Mouse (Mus musculus) left cerebral cortex, adult 2 months (tissue): ENCODE measurements at regions not wholly inside any gene's neighbourhood (a gene's known extent, or its start where the extent isn't known, plus 50 kb on each side); places are given as distances from the start of the nearest gene placed in this dataset.

ENCODE experiments used
- DNase-seq, 2 experiments: peaks; one replicate each; pipeline ENCODE4 v3.0.0; 2021 to 2022; ENCODE audit warnings: low spot score in 2 of 2, mixed read lengths in 1 of 2; ENCODE audit errors: extremely low spot score in 1 of 2
- H3K27ac ChIP-seq: fragments of 200-600 bp; 2 replicates; pipeline ENCODE4 v1.8.1; 2022
- H3K4me3 ChIP-seq: fragments of 200-600 bp; 2 replicates; pipeline ENCODE4 v1.8.1; 2022
- CTCF ChIP-seq: fragments of 200-600 bp; IDR thresholded peaks from 2 replicates; pipeline ENCODE4 v1.8.1; 2022; ENCODE audit warnings: antibody characterized with exemption, mild to moderate bottlenecking, moderate library complexity
- intact Hi-C: fragments of 180-260 bp; cut with DNase I; formaldehyde crosslinking; loops from one replicate; pipeline ENCODE4 v1.15.1; 2025

DNA sequence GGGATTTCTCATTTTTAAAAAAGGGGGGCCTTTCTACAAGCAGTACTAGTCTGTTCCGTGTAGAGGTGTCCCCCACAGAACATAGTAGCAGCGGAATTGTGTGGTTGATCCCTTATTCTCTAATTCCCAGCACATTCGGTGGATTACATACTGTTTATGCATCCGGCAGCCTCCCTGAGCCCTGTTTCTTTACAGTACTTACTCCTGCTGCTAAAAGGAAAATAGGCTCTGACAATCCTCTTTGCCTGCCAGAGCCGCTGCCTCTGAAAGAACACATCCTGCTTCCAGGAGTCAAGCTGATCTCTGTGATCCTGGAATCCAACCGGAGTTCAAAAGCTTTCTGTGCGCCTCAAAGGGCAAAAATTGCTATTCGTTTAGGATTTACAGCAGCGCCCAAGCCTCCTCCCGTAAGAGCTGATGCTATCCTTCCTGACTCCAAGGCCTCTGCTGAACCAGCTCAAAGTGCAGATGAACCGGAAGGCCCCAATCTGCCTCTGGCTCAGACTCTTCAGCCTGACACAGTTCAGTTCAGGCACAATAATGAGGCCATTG is 936.6 kb downstream of the Ndufa4 start:
- TF ChIP-seq CTCF: no peak
- H3K27ac ChIP-seq: peak overlapping the region; percentile 54
- DNase-seq: peak; percentile 12 to 16
- intact Hi-C loops: no loop called here
- H3K4me3 ChIP-seq: no peak overlapping the region

DNA sequence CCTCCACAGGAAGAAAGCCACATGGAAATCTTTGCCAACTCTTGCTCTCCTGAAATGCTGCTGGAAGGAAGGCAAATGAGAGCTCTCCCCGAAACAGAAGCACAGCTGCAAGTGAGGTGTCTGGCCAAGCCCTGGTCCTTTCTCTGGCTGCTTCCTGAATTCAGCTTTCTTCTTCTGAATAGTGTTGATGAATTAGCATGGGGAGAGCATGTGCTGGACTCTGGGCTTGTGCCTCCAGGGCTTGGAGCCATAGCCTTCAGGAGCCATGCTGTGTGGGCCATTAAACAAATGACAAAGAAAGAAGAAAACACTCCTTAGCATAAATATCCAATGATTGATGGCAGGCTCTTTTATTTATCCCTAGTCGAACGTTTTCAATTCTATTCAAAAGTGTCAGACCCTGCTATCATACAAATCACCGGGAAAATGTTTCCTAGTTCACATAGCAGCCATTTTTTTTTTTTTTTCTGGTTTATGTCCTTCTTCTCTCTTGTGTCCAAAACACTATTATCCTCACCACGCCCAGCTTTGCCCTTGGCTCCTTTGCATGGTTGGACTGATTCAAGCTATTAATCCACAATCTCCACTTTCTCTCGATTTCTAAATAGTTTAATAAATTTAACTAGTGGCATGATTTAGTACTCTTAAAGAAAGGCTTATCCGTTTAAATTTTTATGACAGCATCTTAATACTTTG is 937.3 kb downstream of the Ndufa4 start:
- no peak for TF ChIP-seq CTCF
- intact Hi-C loops: no loop called here
- peak; percentile 17 to 26 for DNase-seq
- peak overlapping the region; percentile 54 for H3K27ac ChIP-seq
- H3K4me3 ChIP-seq: no peak overlapping the region

DNA sequence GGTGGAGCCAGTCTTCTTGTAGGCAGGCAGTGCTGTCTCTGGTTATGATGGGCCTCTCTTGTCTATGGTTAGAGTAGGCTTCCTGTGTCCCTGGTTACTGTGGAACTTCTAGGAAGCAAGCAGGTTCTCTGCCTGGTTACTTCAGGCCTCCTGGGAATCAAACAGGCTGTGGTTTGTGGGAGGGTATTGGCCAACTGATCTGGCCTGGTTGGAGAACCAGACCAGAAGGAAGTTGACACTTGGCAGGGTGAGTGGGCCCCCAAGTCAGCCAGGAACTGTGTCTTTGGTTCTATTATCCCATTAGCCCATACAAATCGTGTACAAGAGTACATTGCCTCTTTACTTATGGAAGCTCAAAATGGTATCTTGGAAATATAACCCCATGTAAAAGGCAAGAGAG is 963.8 kb downstream of the Ndufa4 start:
- TF ChIP-seq CTCF: no peak
- no peak overlapping the region for H3K4me3 ChIP-seq
- DNase-seq: no peak
- intact Hi-C loops: no loop called here
- no peak overlapping the region for H3K27ac ChIP-seq

DNA sequence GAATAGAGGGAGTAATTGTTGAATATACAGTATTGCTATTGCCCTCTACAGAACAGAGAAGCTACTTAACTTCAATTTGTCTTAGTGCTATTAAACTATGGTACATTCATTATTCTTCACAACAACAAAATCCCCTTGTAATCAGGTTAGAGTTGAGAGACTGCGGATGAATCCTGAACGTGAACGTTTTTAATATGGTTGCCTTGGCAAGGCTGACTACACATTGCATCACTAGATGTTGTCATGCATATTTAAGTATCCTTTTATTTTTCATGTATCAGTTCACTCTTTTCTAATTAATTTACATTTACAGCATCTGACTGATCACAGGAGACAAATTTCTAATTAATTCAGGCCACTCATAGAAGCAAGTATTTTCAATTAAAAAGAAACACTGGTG is 965.8 kb downstream of the Ndufa4 start:
- no peak for TF ChIP-seq CTCF
- intact Hi-C loops: no loop called here
- DNase-seq: no peak
- no peak overlapping the region for H3K4me3 ChIP-seq
- H3K27ac ChIP-seq: no peak overlapping the region
